Mouse (Mus musculus): ENCODE measurements around the gene Ddx42.
A peak's percentile ranks its signal among the peaks of the same experiment; 100 is the strongest.
"Not testable (repeated sequence)": the region's sequence is repeated elsewhere in the genome, so short reads cannot be mapped to it uniquely, and the experiment has no call there.

Ddx42 gene

GRCm38 (mm10) chr11:106201337-106202122 lies 15.2 kb upstream of the Ddx42 start:
- no peak for DNase-seq (ENCODE audit: low spot score)

GRCm38 (mm10) chr11:106202123-106202465 lies 14.6 kb upstream of the Ddx42 start, which contains the start of gene Strada:
Gene Strada (minus strand): TSS chr11:106202168.
- no peak for DNase-seq (ENCODE audit: low spot score)

GRCm38 (mm10) chr11:106212771-106213170 lies 4.0 kb upstream of the Ddx42 start:
- no peak for DNase-seq (ENCODE audit: low spot score)

DNA sequence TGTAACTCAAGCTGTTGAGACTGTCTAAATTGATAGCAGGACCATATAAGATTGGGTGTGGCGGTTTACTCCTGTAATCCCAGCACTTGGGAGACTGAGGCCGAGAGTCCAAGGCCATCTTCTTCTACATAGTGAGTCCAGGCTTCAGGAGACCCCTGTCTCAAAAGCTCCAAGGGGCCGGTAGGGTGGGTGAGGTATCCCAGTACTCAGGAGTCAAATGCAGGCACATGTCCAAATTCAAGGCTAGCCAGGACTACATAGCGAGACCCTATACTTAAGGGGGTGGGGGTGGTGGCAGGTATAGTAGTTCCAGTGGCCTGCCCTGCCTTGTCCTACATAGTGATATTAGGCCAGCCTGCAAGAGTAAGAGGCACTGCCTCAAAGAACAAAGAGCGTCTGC lies 1.9 kb upstream of the Ddx42 start:
- DNase-seq (ENCODE audit: low spot score), result no peak

- no peak for DNase-seq (ENCODE audit: low spot score)
Measured at GRCm38 (mm10) chr11:106215450-106215859, 1.3 kb upstream of the Ddx42 start.

- peak; percentile 97 for DNase-seq (ENCODE audit: low spot score)
Measured at GRCm38 (mm10) chr11:106215927-106216729, 598 bp upstream of the Ddx42 start, which contains the start of gene Ccdc47. Gene Ccdc47 (minus strand): TSS chr11:106216344.

DNA sequence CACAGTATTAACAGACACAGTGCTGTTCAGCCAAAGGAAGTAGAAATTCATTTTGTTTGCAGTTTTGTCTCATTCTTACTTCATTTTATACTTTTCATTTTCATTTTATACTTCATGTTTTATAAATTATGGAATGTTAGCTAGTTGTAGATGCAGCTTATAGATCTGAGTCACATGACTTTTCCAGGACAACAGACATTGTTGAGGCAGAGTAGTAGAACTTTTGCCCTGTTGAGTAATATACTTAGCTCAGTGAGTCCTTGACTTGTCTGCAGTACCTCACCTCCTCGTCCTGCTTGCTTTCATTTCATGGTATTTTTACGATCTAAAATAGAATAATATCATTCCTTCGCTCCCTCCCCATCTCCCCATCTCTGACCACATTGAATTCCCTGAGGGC lies 3.9 kb downstream of the Ddx42 start:
- no peak for DNase-seq (ENCODE audit: low spot score)

DNA sequence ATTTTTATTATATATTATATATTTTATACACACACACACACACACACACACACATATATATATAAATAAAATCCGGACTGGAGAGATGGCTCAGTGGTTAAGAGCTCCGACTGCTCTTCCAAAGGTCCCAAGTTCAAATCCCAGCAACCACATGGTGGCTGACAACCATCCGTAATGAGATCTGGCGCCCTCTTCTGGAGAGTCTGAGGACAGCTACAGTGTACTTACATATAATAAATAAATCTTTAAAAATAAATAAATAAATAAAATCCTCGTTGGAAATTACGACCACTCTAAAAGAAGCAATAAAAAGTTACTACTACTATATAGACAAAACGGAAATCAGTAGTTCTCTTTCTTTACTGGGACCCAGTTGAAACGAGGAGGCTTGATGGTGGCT lies 17.3 kb downstream of the Ddx42 start:
- DNase-seq (ENCODE audit: low spot score), result not testable (repeated sequence)

DNA sequence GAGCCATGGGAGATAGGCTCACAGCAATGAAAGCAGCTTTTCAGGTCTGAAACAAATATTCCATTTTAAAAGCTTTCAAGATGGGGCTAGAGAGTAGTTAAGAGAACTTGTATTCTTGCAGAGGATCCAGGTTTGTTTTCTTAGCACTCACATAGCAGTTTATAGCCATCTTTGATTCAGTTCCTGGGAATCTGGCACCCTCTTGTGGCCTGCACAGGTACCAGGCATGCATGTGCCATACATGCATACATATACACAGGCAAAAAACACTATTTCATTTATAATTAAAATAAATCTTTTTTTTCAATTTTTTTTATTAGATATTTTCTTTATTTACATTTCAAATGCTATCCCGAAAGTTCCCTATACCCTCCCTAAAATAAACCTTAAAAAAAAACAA lies 30.1 kb downstream of the Ddx42 start:
- DNase-seq (ENCODE audit: low spot score), result no peak

GRCm38 (mm10) chr11:106249326-106249725 lies 32.6 kb downstream of the Ddx42 start:
- DNase-seq (ENCODE audit: low spot score), result no peak

DNA sequence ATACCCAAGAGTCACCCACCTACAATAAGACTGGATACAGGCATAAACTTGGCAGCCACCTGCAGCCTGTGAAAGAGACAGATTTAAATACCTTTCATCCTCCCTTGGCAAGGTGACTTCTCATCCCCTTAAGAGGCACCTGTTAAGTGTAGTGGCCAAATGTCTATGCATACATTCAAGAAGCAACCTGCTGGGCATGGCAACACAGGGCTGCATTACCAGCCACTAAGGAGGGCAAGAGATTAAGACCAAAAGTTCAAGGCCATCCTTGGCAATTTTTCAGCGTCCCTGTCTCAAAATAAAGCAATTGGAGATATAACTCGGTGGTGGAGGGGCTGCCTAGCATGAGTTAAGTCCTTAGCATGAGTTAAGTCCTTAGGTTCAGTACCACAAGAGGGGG lies 38.0 kb downstream of the Ddx42 start:
- DNase-seq (ENCODE audit: low spot score), result no peak

GRCm38 (mm10) chr11:106255174-106255573 lies 38.4 kb downstream of the Ddx42 start:
- no peak for DNase-seq (ENCODE audit: low spot score)

- DNase-seq (ENCODE audit: low spot score), result peak; percentile 93
Measured at GRCm38 (mm10) chr11:106255685-106256451, 39.1 kb downstream of the Ddx42 start, which contains the start of the genes Ftsj3 and Psmc5. Gene Ftsj3 (minus strand): TSS chr11:106256079. Gene Psmc5 (plus strand): TSS chr11:106256154.

GRCm38 (mm10) chr11:106256775-106257174 lies 40.0 kb downstream of the Ddx42 start:
- DNase-seq (ENCODE audit: low spot score), result no peak

DNA sequence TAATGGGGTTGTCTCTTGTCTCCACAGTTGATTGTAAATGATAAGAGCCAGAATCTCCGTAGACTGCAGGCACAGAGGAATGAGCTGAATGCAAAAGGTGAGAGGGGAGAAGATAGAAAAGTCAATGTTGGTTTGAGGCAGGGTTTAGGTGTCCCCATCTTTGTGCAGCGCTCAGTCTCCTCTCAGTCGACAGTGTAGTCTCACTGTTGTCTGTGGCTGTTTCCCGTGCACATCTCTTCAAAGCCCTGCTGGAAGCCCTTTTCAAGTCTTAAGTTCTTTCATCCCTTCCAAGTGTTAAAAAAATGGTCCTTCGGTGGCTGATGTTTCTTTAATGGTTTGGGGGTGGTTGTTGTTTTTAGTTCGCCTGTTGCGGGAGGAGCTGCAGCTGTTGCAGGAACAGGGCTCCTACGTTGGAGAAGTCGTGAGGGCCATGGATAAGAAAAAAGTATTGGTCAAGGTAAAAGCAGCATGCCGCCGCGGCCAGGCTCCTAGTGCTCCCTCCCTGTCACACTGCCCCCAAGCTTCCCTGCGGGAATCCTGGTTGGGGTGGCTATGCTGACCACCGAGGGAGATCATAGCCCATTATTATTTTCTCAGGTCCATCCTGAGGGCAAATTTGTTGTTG lies 44.2 kb downstream of the Ddx42 start:
- DNase-seq (ENCODE audit: low spot score), result no peak

- DNase-seq (ENCODE audit: low spot score), result no peak
Measured at GRCm38 (mm10) chr11:106263963-106264362, 47.2 kb downstream of the Ddx42 start.

DNA sequence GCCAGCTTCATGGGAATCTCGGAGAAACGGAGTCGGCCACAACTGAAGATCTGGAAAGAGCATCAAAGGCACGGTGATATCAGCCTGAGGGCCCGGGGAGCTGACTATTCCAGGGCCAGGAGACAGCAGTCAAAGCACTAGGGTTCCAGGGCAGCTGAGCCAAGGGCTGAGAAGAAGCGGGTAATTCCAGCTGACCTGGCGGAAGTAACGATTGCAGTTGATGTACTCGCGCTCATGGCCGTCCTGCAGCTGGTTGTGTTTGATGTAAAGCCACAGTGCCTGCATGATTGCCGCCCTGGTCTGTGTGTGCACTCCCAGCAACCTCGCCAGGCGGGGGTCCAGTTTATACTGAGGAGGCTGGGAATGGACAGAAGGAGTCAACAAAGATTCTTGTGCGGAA lies 48.3 kb downstream of the Ddx42 start:
- DNase-seq (ENCODE audit: low spot score), result no peak

DNA sequence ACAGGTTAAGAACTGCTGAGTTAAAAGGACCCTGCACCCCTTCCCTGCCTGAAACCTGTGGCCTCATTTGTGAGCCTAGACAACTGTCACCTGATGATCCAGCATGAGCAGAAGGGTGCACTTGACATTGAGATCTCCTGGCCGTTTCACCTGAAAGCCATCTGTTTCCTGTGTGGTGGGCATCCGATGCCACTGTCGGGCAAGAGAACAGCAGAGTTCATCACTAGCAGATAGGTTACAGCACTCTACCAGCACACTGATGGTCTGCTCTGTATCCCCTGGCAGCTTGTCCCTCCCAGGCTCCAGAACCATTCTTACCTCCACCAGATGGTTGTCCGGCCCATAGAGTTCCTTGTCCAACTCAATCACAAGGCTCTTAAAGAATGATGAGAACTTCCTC lies 48.8 kb downstream of the Ddx42 start:
- DNase-seq (ENCODE audit: low spot score), result no peak

GRCm38 (mm10) chr11:106266431-106266830 lies 49.7 kb downstream of the Ddx42 start:
- no peak for DNase-seq (ENCODE audit: low spot score)

GRCm38 (mm10) chr11:106267311-106267852 lies 50.7 kb downstream of the Ddx42 start:
- DNase-seq (ENCODE audit: low spot score), result no peak

- DNase-seq (ENCODE audit: low spot score), result no peak
Measured at GRCm38 (mm10) chr11:106267871-106268270, 51.1 kb downstream of the Ddx42 start.

Measured in ovary, adult 18-20 months (tissue).